Mouse (Mus musculus) bone marrow, adult 2 months (tissue): ENCODE results near the gene Rhot2.

Experiments
- CTCF ChIP-seq: fragments of 200-500 bp; IDR thresholded peaks from 2 replicates; pipeline ENCODE4 v1.5.1; 2011; ENCODE audit warnings: low read length, control low read depth; ENCODE audit not compliant: control insufficient read depth, insufficient read depth
- POLR2A ChIP-seq: fragments of 200-500 bp; IDR thresholded peaks from 2 replicates; pipeline ENCODE4 v1.6.1; 2011; ENCODE audit warnings: low read depth, mild to moderate bottlenecking, control low read depth, low read length, borderline replicate concordance; ENCODE audit not compliant: control insufficient read depth

DNA sequence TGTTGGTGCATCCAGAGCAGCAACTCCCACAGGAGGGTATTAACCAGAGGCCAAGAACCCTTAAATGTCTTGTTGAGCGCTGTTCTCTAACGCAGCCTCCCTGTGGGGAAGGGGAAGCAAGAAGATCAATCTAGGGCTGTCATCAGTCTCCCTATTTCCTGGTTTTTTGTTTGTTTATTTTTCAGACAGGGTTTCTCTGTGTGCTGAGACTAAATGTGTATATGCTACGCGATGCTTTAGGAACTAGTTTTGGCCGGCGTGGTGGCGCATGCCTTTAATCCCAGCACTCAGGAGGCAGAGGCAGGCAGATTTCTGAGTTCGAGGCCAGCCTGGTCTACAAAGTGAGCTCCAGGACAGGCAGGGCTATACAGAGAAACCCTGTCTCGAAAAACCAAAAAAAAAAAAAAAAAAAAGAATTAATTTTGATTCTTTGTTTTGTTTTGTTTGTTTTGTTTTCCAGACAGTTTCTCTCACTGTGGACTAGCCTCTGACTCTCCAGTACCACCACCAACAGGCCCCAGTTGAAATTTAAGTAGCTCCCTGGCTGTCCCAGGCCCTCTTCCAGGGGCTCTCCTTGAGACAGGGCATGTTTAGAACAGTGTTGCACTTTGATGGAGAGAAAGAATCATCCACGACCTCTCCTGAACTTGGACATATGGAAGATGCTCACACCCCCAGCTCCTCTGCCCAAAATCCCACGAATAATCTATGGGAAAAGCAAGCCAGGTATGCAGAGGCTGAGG lies 28.9 kb upstream of the Rhot2 start:
- TF ChIP-seq CTCF = no peak
- TF ChIP-seq POLR2A = no peak
